Mouse (Mus musculus): ENCODE results near the gene 0610030E20Rik. TPM values are rescaled to one million over a fixed set of nuclear protein-coding genes. Genes with fewer than 3 reads are reported as not detected.

Gene 0610030E20Rik
- 10 to 100 TPM; 45.7 to 50.6 TPM for total RNA-seq (2023)

DNA sequence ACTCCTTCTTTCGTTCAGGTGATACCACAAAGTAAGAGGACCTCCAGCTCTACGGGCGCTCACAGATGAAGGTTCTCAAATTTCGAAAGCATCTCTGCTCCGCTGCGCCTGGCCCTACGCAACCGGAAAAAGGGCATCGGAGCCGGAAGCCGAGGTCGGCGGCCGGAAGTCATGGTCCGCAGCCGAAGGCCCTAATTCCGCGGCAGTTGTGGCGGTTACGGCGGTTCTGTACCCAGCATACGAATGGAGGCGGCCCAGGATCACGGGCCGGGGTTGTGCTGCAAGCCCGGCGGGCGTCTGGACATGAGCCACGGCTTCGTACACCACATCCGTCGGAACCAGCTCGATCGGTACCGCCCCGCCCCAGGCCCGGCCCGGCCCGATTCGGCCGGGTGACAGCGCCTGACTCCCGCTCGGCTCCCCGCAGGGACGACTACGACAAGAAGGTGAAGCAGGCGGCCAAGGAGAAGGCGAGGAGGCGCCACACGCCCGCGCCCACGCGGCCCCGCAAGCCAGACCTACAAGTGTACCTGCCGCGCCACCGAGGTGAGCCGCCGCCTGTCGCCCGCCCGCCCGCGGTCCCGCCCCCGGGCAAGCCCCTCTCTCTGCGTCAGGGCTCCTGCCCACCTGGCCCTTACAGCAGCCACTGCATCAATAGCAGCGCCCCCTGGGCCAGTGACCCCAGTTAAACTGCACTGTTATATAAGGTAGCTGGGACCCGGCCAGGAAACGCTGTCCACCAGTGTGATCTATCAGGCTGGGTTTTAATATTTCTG is at the start of gene 0610030E20Rik:
Gene 0610030E20Rik, plus strand, starts transcription at position 152 of the 776 bp plus-strand sequence.

DNA sequence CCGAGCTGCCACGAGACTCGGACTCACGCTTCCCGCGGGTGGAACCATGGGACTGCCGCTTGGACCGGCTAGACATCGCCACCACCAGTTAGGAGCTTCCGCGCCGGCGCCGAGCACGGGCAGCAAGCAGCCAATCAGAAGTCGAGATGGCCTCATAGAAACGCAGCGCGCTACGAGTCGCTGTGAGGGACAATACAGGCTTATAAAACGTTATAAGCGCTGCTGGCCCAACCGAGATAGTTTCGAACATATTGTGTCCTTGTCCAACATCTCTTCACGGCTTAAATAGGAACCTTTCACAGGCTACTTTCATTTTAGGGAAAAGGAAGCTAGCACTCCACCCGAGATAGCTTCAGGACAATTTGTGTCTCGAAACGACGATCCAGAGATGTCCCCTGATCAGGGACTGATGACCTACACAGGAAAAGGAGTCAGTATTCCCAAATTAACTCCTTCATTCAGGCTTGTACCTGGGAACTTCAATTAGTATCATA is 2.0 kb upstream of the 0610030E20Rik start, which contains the start of gene Usp39:
Gene Usp39, minus strand, starts transcription at position 111 of the 494 bp plus-strand sequence.

DNA sequence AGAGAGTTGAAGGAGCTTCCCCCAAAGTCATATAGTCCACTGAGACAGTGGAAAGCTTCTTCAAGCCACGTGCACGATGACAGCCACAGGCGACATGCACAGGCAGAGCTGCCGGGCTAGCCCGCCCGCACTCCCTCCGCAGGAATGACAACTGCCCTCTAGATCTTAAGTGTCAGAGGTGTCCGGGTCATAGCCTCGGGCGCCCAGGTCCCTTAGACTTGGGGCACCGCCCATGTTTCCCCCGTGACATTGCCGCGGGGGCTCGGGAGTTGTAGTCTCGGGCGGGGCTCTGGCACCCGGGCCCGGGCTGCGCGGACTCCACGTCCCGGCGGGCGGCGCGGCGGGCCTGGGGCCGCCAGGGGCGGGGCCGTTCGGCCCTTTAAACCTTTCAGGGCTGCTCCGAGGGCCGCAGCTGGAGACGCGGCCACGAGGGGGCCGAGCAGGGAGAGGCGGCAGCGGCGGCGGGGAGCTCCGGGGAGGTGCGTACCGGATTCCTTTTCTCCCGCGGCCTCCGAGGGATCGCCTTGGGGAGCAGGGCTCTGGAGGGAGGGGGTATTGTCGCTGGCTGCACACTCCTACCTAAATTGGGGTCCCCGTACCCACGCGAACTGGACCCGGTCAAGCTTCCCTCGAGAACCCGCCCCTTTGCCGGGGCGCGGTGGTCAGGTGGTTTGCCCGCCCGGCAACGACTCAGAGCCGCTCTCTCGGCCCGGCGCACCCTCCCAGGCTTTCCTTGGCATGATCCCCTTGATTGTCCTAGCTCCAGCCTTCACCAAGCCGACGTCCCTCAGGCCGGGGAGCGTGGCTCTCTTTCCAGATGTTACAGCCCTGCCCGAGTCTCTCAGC is 8.2 kb downstream of the 0610030E20Rik start, which contains the start of gene Tmem150a:
Gene Tmem150a, plus strand, starts transcription at position 382 of the 846 bp plus-strand sequence.

DNA sequence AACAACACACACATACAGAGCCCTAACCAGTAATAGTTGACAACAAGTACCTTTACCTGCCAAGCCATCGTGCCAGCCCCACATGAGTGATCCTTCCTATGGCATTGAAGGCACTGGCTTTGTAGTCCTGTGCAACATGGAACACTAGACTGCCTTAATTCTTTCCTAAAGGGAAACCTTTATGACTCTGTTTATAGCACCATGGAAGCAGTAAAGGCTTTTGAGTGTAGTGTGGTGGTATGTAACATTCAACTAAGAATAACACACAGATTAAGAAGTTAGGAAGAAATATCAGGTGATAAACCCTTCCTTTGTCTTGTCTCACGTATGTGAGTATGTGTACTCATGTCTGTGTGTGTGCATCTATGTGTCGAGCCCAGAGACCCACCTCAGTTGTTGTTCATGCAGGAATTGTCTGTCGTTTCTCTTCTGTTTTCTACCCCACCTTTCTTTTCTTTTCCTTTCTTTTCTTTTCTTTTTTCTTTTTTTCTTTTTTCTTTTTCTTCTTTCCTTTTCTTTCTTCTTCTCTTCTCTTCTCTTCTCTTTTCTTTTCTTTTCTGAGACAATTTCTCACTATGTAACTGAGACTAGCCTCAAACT is 19.8 kb downstream of the 0610030E20Rik start, which contains the start of gene Rnf181:
Gene Rnf181, minus strand, starts transcription at position 113 of the 600 bp plus-strand sequence.

DNA sequence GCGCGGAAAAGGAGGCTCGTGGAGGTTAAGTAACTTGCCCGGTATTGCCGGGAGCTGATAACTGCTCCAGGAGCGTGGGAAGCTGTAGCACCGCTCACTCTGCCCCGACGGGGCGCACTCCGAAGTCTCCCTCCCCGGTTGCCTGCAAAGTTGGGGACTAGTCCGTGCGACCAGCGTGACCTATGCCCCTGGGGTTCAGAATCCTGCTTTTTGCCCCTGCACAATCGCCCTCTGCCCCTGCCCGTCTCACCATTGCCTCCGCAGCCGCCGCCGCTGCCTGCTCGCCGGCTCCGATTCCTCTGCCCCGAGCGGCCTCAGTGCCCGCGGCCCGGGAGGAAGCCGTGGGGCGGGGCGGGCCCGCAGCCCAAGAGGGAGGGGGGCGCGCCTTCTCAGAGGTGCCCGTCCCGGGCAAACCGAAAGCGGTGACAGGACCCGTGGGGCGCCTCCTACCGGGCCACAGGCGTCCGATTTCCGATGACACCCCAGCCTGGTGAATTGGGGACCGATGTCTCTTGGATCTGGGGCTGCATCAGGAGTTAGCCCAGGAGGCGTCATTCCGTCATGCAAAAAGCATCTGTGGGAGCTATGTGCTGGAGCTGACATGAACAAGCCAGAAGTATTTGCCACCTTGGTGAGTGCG is 33.1 kb downstream of the 0610030E20Rik start, which contains the start of gene Vamp5:
Gene Vamp5, minus strand, starts transcription at position 338 of the 640 bp plus-strand sequence.

DNA sequence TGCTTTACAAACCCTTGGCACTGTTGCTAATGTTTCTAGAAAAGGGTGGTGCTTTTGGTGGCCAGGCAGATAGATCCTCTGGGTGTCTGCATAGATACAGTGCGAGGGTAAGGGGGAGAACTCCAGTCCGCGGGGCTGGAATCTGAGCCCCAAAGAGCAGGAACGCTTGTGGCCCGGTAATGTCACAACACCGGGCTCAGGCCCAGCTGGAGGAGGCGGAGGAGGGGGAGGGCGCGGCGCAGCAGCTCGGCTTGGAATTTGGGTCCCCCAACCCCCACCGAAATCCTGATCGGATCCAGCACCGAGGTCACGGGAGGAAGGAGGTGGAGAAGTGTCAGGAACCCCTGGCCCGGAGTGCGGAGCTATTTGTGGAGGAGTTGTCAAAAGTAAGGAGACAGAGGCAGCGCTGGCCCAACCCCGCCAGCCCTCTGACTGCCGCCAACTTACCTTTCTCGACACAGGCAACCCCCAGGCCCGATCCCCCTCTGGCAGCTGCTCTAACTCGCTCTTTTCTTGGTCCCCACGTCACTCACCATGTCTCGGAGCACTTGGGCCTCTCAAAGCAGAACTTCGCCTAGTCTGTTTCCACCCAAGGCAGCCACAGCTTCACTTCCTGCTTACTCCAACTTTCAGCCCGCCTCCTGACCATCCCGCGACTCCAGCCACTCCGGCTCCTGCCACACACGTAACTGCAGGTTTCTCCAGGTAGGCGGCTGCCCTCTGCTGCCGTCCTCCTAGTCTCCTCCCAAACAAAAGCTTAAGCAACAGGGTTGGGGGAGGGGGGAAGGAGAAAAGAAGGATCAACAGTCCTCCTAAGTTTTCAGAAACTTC is 43.0 kb downstream of the 0610030E20Rik start, which contains the start of gene Vamp8:
Gene Vamp8, minus strand, starts transcription at position 763 of the 831 bp plus-strand sequence.

Other genes starting within 250 kb of the 0610030E20Rik start
- gene St3gal5, start 249.7 kb upstream of the 0610030E20Rik start, total RNA-seq (2023) = 10 to 100 TPM in 1 of 2 experiments, 1 to 10 TPM in 1; 9.9 to 21.4 TPM
- under 1 TPM in 1 of 2 experiments, not detected in 1; 0.47 TPM for gene Atoh8, start 111.7 kb upstream of the 0610030E20Rik start, total RNA-seq (2023)
- gene Sftpb, start 42.7 kb upstream of the 0610030E20Rik start, total RNA-seq (2023) = not detected
- gene Usp39, start 2.1 kb upstream of the 0610030E20Rik start, total RNA-seq (2023) = 10 to 100 TPM; 48.4 to 51.4 TPM
- gene Tmem150a, start 8.1 kb downstream of the 0610030E20Rik start, total RNA-seq (2023) = 1 to 10 TPM; 3.4 to 3.9 TPM
- gene Rnf181, start 19.6 kb downstream of the 0610030E20Rik start, total RNA-seq (2023) = 100 to 1,000 TPM in 1 of 2 experiments, 10 to 100 TPM in 1; 92.9 to 102 TPM
- 10 to 100 TPM; 13.8 to 14.3 TPM for gene Vamp5, start 33.2 kb downstream of the 0610030E20Rik start, total RNA-seq (2023)
- gene Vamp8, start 43.4 kb downstream of the 0610030E20Rik start, total RNA-seq (2023) = 100 to 1,000 TPM; 102 to 113 TPM
- 10 to 100 TPM; 15.2 to 18.8 TPM for gene Ggcx, start 67.0 kb downstream of the 0610030E20Rik start, total RNA-seq (2023)
- 100 to 1,000 TPM; 293 to 340 TPM for gene Mat2a, start 92.2 kb downstream of the 0610030E20Rik start, total RNA-seq (2023)
- gene Sh2d6, start 174.4 kb downstream of the 0610030E20Rik start, total RNA-seq (2023) = not detected
- gene Capg, start 197.1 kb downstream of the 0610030E20Rik start, total RNA-seq (2023) = 100 to 1,000 TPM; 351 to 391 TPM

Measured in B cell, adult 67 days (primary cell).